Mouse (Mus musculus) right cerebral cortex, adult 18-20 months (tissue): ENCODE results near the gene Gata3.

Source experiments
- DNase-seq: peaks from one replicate; pipeline ENCODE4 v3.0.0; 2022; ENCODE audit warnings: mixed read lengths

Gene Gata3

DNA sequence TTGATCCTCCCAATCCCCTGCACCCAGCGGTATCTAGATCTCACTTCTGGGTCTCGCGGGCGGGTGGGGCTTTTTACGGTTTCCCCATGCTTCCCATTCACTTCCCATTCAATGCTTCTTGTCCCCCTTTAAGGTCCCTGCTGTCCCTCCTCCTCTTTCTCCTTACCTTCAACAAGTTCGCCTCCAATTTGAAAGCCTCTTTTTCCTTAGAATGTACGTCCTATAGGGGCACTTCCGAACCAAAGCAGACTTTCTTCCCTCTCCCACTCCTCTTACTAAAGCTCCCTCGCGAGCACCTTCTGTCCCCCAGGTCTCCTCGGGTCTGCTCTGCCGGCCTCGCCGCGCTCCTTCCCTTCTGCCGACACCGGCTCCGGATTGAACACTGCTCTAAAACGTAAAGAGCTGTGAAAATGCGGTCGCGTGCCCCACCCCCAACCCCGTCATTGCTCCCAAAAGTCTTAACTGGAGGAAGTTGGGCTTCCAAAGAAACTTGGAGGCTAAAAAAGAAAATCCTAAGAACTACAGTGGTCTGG lies at the start of gene Gata3:
TSS of gene Gata3 (minus strand) at position 384 of the 533 bp plus-strand sequence.
- no peak for DNase-seq

DNA sequence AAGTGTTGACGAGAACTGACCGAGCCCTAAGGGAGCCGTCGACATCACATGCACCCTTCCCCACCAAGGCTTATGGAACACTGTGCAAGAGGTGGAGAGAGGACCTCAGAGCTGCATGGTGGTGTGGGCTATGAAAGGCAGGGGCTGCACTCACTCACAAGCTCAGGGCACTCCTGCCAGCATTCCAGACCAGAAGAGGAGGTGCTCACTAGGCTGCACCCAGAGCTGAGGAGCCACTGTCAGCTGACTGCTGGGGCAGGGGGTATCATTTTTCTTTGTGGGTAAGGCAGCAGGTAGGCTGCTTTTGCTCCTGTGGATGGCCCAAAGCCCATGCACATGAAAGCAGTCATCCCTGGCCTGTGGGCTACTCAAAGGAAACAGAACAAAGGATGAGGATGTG lies 49.4 kb upstream of the Gata3 start:
- no peak for DNase-seq

DNA sequence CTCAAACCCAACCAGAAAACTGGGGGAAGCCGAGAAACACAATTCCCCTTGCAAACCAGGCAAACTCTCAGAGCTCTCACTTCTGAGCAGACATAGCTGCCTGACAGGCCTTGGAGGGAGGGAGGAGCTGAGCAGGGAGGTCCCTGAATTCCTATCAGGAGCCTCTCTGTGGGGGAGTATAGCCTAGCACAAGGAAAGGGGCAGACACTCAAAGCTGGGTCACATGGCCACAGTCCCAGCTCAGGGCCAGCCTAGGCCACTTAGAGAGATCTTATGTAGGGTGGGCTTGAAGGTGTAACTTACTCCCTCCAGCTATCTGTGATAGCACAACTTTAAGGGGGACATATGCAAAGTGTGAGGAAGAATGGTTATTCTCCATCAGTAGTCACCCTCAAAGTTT lies 46.1 kb upstream of the Gata3 start:
- no peak for DNase-seq

DNA sequence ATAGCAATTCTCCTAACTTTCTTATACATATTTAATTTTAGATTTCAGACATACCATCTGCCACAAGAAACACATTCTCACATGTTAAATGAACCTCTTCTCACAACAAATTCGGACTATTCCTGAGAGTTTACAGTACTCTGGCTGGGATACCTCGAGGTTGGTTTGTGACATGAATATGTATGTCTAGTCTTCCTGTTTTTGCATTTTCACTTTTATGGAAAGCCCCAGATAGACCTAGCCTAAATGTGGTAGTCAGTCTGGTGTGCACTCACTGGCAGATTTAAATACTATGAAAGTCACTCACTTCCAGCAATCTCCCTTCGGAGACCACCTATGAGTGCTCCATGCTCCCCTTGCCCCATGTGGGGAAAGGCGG lies 37.1 kb upstream of the Gata3 start:
- no peak for DNase-seq

DNA sequence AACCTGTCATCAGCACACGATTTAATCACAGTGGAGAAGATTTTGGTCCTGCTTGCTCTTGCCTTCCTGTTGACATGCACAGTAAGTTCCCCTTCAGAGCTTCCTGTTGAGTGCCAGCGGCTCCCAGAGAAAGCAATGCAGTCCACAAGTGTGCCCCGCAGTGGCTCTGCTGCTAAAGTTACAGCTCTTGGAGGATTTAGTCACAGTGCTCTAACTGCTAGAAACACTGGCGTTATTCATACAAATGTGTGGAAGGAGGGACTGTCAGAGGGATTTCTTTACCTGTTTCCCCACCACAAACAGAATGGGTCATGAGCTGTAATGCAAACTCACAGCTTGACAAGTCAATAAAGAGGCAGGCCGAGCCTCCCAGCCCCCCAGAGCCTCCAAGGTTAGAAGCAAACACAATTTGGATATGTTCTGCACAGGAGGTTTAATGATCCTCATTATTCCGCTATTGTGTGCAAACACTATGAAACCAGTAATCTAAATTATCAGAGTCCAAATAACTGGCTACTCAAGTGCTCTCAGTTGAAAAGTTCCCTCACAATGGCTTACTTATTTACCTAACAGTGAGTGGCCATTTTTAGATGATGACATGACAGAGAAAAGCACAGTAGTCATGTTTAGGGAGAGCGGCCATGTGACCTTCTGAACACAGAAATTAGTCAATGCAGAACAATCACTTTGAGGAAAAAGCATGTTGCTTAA lies 36.5 kb upstream of the Gata3 start:
- no peak for DNase-seq

DNA sequence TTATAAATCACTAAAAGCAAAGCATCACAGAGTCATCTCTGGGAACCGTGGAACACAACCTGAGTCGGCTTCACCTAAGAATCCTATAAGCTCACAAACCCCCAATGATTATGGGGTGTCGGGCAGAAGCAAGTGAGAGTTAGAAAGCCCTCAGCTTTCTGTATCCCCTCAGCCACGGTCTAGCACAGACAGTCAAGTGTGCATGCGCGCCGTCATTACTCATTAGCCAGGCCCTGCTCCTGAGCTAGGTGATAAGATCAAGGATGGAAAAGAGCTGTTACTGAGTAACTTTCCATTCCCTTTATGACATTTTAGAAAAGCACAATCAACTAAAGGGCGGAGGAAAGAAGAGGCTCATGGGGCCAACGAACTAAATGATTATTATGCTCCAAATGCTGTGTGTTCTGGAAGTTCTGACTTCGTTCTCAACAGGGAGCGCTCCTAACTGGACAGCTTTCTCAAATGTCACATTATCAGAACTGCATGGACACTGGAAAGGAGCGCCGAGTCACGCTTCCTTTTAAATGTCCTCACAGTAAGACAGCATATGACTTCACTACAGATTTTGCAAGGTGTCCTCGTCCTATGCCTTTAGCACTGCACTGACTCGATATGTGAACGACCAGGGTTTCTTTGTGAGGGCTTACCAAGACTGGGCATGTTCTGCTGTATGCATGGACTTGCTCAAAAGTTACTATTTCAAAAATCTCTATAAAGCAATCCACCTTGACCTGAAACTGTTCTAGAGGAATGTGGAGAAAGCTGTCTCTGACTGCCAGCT lies 29.0 kb upstream of the Gata3 start:
- DNase-seq: no peak

DNA sequence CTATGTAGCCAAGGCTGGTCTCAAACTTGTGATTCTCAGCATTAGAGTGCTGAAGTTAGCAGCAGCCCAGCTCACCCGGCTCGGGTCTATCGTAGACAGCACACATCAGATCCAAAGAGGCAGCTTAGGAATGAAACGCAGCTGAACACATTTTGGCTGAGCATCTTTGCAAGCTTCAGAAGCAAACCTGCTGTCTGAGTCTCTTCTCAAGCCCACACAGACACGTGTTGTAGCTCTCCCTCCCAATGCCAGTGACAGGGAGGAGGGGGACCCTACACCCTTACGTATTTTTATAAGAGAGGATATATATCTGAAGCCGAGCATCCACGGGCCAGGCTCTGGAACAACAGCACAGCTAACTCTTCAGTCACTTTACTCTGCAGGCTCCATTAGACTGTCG lies 27.8 kb upstream of the Gata3 start:
- DNase-seq: no peak

DNA sequence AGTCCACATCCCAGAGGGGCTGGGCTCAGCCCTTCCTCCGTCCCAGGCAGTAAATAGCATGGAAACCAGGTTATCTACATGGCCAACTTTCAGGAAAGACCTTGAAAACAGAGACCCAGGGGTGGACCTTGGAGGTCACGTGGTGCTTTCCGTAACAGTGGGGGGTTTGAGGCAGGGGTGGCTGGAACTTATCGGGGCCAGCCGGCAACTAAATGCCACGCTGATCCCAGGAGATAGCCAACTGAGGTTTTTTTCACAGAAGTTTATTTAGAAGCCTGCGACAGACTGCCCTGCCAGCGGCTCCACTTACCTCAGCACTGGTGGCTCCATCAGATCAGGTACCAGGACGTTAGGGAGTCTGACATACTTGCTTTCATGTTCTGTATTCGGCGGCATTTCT lies 16.2 kb upstream of the Gata3 start:
- no peak for DNase-seq

DNA sequence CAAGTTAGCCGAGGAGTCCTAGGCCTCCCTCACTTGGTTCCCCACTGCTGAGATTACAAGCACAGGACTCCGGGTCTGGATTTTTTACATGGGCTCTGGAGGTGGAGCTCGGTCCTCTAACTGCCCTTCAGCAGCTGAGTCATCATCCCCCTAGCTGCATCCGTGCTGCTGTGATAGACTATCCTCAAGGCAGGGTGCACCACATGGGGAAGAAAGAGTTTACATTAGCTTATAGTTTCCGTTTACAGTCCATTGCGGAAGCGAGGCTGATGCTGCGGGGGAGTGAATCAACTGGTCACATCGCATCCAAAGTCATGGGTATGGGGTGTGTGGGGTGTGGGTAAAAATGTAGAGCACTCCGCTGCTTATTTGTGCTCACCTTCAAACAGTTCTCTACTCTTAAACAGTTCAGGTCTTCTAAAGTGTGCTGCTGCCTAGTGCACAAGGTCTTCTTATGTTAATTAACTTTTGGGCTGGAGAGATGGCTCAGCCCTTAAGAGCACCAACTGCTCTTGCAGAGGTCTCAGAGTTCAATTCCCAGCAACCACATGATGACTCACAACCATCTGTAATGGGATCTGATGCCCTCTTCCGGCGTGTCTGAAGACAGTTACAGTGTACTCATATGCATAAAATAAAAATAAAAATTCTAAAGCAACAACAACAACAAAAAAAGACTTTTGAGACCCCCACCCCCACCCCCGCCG lies 14.2 kb upstream of the Gata3 start:
- DNase-seq: no peak

DNA sequence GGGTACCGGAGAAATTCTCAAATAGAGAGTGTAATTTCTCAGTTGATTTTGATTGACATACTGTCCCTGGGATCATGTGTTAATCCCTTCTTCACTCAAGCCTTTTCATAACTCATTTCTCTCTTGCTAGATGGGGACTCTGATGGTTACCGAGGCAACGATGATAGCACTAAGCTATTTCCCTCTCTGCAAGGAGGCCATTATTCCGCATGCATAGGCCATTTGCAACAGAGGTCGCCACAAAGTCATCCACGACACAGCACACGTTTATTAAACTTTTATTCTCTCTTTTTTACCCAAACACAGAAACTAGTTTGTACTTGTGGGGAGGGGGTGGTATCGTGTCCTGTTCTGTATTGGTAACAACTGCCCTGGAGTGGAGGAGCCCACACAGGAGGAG lies 8.0 kb upstream of the Gata3 start:
- DNase-seq: no peak

DNA sequence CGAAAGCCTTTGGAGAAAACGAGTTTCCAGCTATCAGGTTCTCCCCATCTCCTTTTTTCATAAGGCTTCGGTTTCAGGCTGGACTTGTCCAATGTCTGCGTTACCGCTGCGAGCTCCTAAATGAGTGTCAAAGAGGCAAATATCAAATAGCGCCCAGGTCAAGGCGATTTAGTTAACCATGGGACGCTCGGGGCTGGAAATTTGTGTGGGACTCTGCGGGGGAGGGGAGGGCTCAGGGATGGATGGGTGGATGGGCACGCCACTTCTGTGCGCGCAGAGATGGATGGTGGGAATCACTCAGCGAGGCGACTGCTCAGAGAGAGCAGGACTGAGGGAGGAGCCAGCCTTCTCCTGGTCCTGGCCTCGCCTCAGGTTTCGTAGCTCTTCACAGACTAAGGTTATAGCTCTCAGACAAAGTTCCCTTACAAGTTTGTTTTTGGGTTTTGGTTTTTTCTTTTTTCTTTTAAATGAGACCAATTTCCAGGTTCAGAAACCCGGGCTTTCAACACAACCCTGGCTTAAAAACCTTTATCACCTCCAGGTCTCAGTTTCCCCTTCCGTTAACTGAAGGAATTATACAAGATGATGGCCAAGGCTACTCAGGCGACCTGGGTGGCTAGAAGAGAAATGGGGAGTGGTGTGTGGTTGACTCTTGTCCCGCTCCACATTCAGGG lies 6.4 kb upstream of the Gata3 start:
- DNase-seq: no peak

DNA sequence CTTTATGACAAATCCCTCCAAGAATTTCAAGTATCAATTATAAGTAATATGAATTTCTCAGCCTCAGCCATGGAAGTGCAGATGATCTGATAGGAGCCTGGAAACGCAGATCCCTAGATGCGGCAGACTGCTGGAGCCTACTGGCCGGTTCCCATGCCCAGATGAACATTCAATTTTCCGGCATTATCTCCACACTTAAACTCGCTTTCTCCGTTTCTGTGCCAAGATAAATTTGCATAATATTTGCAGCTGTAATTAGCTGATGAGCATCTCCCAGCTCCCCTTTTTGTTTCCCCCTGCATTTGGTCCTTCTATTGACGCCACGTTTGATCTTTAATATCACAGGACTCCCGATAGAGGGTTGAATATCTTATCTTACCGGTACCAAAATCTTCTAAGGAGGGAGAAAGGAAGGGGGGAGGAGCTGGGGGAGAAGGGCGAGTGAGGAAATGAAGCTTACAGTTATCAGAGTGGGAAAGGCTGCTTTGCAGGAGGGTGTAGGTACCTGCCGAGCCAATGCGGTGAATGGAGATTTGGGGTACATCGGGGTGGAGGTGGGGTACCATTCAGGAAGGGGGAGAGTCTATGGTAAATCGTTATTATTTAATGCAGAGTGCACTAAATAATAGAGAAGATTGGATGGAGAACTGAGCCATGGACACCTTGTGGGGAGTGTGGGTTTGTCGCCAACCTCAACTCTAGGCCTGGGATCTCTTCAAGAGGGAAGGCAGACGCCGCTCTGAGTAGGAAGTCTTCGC lies 5.2 kb upstream of the Gata3 start:
- DNase-seq: no peak

DNA sequence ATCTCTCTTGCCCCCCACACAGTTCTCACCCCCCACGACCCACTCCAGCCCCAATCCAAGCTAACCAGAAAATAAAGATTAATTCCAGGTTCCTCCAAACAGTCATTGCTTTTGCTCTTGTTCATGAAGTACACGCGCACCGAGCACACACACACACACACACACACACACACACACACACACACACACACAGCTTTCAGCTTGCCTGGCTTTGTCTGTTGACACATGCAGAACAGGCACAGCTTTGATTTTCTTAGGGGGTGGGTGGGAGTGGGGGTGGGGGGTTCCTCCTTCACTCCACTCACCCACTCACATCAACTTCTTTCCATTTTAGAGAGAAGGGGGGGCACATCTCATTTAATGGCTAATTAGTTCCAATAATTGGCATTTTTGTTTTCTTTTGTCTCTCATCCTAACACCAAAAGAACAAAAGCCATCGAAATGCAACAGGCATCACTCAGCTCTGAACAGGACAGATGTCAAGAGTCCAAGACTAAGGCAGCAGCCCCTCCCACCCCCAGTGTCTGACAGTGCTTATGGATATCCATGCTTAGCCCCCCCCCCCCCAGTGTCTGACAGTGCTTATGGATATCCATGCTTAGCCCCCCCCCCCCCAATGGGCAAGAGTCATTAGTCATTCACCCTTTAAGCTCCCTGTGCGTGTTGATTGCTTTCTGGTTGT lies 3.6 kb upstream of the Gata3 start:
- DNase-seq: no peak

DNA sequence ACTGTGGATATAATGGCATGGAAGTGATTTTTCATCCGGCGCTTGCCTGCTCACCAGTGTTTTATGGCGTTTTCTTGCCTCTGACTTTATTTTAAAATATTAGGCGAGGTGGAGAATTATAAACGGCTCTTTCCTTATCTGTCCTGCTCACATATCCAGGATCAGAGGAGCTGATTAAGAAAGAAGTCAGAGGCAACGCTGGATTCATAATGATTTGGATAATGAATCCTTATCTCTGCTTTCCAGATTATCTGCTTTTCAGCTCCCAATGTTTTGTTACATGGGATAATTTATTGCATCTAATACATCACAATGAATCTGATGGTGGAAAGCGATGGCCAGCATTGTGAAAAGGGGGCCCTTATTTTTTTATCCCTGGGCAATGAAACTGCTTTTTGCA lies 2.7 kb upstream of the Gata3 start:
- no peak for DNase-seq

DNA sequence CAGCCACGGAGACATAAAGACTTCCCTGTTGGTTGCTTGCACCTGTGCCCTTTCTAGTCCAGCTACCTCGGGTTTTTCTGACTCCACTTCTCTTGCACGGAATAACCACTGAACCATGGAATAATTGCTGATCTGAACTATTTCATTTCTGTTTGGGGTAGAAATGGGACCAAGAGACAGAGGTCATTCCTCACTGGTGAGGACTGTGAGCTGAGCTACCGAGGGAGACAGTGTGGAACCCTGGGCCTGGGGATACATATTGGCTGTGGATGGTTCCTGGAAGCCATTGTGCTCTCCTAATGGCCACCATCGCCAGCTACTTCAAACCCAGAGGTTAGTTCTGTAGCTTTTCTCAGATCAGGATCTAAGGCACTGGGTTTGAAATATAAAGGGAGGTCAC lies 1.1 kb upstream of the Gata3 start:
- DNase-seq: no peak

DNA sequence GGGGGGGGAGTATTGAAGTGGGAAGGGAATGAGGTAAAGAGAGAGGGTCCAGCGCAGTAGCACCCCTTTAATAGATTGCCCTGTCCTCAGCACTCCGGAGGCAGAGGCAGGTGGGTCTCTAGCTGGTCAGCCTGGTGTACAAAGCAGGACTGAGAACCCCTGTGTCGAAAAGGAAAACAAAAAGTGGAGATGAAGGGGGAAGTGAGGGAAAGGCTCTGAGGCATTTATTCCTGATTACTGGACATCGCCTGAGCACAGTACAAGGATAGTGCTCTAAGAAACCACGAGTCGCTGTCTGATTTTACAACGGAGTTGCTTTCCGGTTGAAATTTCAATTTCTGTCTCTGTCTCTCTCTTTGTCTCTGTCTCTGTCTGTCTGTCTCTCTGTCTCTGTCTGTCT lies 417 bp upstream of the Gata3 start:
- DNase-seq: no peak

DNA sequence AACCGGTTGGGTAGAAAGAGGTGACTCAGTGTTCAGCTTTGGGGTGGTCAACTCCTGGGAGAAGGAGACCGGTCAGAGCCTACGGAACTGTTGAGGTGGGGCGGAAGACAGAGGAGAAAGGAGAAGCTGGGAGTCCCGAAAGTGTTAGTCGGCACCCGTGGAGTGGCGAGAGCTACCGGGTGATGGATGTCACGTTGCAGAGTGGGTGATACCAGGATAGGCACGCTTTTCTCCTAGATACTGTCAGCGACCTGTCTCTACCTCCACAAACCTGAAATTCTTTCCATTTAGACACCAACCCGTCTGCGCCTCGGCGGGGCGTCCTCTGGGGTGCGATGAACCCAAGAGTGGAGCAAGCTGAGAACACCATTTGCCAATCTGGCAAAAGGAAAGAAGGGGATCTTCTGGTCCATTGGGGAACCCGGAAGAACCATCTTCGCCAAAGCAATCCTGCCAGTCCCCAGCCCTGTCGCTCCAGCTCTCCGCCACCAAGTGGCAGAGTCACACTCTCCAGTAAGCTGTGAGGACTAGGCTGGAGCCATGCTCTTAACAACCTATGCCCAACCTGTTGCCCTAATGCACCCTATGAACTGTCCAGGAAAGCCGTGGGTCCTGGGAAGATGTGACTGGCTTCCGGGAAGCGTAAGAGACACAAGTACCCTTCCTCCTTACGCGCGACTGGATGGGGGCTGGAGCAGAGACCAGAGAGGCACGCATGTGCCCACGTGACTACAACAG lies 752 bp downstream of the Gata3 start, which contains the start of gene 9230102O04Rik:
TSS of gene 9230102O04Rik (minus strand) at position 628 of the 738 bp plus-strand sequence.
- DNase-seq: no peak

DNA sequence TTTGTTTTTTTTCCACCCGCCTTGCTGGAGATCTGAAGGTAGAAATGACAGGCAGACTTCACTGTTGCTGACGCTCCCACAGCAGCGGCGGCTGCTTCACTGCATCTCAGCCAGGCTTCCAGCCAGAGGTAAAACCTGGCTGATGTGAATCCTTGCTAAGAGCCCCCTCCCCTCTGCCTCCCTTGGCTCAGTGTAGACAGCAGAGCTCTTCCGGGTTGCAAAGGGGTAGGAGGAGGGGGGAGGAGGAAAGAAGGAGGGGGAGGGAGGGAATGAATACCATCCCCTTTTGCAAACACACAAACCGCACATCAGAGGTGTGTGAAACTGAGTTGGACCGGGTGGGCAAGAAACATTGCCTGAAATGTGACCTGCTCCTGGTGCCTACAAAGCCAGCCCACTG lies 2.2 kb downstream of the Gata3 start:
- DNase-seq: no peak

DNA sequence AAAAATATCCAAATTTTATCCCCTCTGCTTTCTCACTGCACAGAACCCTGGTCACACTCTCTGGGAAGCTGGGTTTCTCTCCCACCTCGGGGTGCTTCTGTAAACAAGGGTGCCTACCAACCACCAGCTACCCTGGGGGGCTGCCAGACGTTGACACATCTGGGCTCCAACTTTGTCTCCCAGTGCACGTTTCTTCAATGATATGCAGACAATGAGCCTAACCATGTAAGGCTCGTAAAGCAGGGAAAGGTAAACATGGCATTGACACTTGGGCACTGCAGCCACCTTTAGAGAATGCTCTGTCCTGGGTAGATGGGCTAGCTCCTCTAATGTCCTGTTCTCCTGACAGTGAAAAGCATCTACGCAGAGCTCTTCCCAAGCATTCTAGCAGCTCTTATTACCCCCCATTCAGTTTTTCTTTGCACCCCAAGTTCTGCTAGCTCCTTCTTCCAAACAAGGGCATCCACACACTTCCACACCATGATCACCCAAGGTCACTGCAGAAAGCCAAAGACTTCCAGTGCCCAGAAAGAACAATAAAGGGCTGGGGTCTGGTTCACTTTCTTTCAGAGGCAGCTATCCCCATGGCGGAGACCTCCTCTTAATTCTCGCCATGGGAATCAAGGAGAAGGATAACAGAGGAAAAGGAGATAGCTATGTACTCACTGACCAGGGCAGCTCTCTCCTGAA lies 2.8 kb downstream of the Gata3 start:
- DNase-seq: no peak

DNA sequence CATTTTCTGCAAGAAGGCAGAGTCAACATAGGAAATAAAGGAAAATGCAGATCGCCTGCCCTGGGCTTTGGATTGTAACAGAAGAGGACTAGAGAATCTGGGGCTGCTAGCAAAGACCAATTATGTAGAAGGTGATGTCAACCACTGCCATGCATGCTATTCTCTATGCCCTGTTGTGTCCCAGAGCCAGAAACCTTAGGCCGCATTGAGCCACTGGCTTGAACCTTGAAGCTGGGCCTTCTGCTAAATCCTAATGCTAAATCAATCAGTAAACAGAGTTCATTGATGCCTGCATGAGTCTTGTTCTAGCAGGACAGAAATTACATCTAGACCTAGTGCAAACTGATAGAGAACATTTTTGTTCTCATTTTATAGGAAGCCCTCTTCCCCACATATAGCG lies 3.8 kb downstream of the Gata3 start:
- no peak for DNase-seq
